ENCODE assay signal across 7 mouse cellular contexts in the genomic region with DNA sequence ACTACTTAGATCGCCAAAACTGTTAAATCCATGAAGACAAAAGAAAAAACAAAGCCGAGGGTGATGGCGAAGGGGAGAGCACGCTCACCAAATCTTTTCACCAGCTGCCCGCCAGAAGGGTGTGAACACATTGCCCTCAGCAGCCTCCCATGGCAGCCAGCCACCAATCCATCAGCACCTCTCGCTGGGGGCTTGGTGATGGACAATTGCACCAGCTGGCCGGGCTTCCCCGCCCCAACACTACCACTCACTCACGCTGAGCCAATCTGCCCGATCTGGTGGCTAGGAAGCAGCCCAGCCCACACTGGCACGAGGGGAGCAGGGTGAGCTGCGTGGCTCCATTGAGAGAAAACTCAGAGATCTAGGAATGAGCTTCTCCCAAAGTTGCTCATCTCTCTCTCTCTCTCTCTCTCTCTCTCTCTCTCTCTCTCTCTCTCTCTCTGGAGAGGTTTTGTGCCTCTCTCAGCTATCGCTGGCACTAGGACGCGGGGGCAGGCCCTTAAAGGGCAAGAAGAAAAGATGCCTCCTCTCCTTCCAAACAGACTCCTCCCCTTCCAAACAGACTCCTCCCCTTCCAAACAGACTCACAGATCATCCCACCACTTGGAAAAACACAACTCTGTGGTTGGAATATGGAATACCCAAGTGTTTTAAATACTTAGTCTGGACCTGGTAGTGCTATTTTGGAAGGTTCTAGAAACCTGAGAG.
DNase-seq lines count a peak whose midpoint lies in the region; ATAC-seq and TF ChIP-seq lines count a peak whose summit lies in the region.

No protein-coding gene starts in this region.

- DNase-seq in cerebellum, adult 18-20 months: peak; percentile 80 to 82
- DNase-seq in embryo, embryonic 11 days: peak; percentile 57
- DNase-seq in heart, postnatal 0 days (ENCODE audit: low spot score): peak; percentile 64
- peak; percentile 99 for DNase-seq in left cerebral cortex, postnatal 4 days
- no peak for DNase-seq in thymus, adult 18-20 months
- DNase-seq in kidney, postnatal 4 days: no peak

- no peak for TF ChIP-seq CTCF in heart, postnatal 0 days (IDR thresholded peaks at IDR 0.05; ENCODE audit: low read depth)

- H3K9ac ChIP-seq in heart, postnatal 0 days (replicated peaks; ENCODE audit: low read depth, low read length): no peak overlapping the region
- H3K9ac ChIP-seq in neural tube, embryonic 14.5 days (replicated peaks; ENCODE audit: low read depth, low read length): no peak overlapping the region

- no peak overlapping the region for H3K27ac ChIP-seq in heart, postnatal 0 days (ENCODE audit: low read depth)
- H3K27ac ChIP-seq in neural tube, embryonic 14.5 days (ENCODE audit: low read depth, low read length): peak overlapping the region; percentile 35

- no peak for TF ChIP-seq EP300 in heart, postnatal 0 days (IDR thresholded peaks at IDR 0.05; ENCODE audit: low read depth)

- 18% methylated on average over 15 of the region's 15 CpGs for WGBS in heart, postnatal 0 days
- WGBS in neural tube, embryonic 14.5 days: 19% methylated on average over 14 of the region's 15 CpGs

- H3K4me3 ChIP-seq in heart, postnatal 0 days (ENCODE audit: low read depth, low read length): no peak overlapping the region; the same call in 1 of the 2 replicates
- H3K4me3 ChIP-seq in neural tube, embryonic 14.5 days (ENCODE audit: low read depth, low read length): no peak overlapping the region

- no peaks in the 10 kb centered on the region for H3K4me1 ChIP-seq in heart, postnatal 0 days (ENCODE audit: control insufficient read depth, insufficient read depth)
- H3K4me1 ChIP-seq in neural tube, embryonic 14.5 days (ENCODE audit: control insufficient read depth, insufficient read depth, low read length): no peaks in the 10 kb centered on the region

- intact Hi-C loops in left cerebral cortex, postnatal 4 days (cut with DNase I): no loop called here

- H3K9me3 ChIP-seq in heart, postnatal 0 days (replicated peaks; ENCODE audit: control insufficient read depth, low read length): no peaks in the 10 kb centered on the region
- H3K9me3 ChIP-seq in neural tube, embryonic 14.5 days (ENCODE audit: control insufficient read depth, low read length): no peaks in the 10 kb centered on the region

- peak; percentile 89 for ATAC-seq in heart, postnatal 0 days (ENCODE audit: insufficient read depth, low read depth)
- ATAC-seq in neural tube, embryonic 14.5 days (ENCODE audit: low read depth): peak; percentile 88

- no peaks in the 10 kb centered on the region for H3K36me3 ChIP-seq in heart, postnatal 0 days (replicated peaks; ENCODE audit: control insufficient read depth, insufficient read depth, low read length)
- no peaks in the 10 kb centered on the region for H3K36me3 ChIP-seq in neural tube, embryonic 14.5 days (ENCODE audit: control insufficient read depth, insufficient read depth, low read length)

- no peaks in the 10 kb centered on the region for H3K27me3 ChIP-seq in heart, postnatal 0 days (ENCODE audit: control insufficient read depth, insufficient read depth, low read length)
- no peaks in the 10 kb centered on the region for H3K27me3 ChIP-seq in neural tube, embryonic 14.5 days (ENCODE audit: control insufficient read depth, insufficient read depth, low read length)

- peak overlapping the region; percentile 39 for H3K4me2 ChIP-seq in heart, postnatal 0 days (ENCODE audit: low read depth, low read length)
- H3K4me2 ChIP-seq in neural tube, embryonic 14.5 days (ENCODE audit: low read depth, low read length): no peak overlapping the region

Comparison
In these comparisons a context has a peak if more than half of its experiments do, and no peak if none do; other contexts are left out.
1. DNase-seq: peak in cerebellum, adult 18-20 months (2 of 2), embryo, embryonic 11 days (single experiment), heart, postnatal 0 days (single experiment) and left cerebral cortex, postnatal 4 days (single experiment); none in thymus, adult 18-20 months (0 of 2) and kidney, postnatal 4 days (0 of 2).